ENCODE assay signal across 23 mouse cellular contexts in the genomic region with DNA sequence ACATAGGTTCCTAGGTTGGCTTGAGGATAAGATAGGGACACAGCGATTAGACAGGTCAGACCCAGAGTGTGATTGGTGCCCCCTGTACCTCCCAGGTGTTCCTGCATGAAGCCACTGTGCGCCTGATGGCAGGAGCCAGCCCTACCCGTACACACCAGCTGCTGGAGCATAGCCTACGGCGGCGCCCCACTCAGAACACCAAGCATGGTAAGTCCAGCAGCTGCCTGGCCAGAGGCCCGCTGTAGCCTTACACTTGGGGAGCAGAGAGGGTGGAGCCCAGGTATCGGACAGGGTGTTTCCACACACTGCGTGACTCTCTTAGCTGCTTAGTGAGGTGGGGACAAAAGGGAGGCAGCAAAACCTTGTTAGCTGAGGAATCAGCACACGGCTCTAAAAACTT. TPM values are rescaled to one million over a fixed set of nuclear protein-coding genes. Genes with fewer than 3 reads are reported as not detected.
A peak's percentile ranks its signal among the peaks of the same experiment; 100 is the strongest.
DNase-seq lines count a peak whose midpoint lies in the region; ATAC-seq and TF ChIP-seq lines count a peak whose summit lies in the region.
"Had no signal": no experiment of that assay in that cellular context is flagged by ENCODE, and none has a peak within 500 bp of the region (broad histone marks: within the 10 kb centered on the region; RNA-seq: fewer than 3 reads in every experiment).

No protein-coding gene starts in this region.

- H3K4me3 ChIP-seq in midbrain, embryonic 12.5 days = no peak overlapping the region
- H3K4me3 ChIP-seq in midbrain, embryonic 13.5 days (replicated peaks) = no peak overlapping the region
- H3K4me3 ChIP-seq in myocyte = no peak overlapping the region
- H3K4me3 ChIP-seq in lung, adult 2 months (replicated peaks; ENCODE audit: extremely low read depth, low read depth, low read length) = no peak overlapping the region
- H3K4me3 ChIP-seq: embryonic facial prominence, embryonic 15.5 days; erythroblast, embryonic 14.5 days; forebrain, embryonic 10.5 days; gastrocnemius, adult 2 months; heart, embryonic 13.5 days had no signal

- no peaks in the 10 kb centered on the region for H3K9me3 ChIP-seq in midbrain, embryonic 12.5 days
- H3K9me3 ChIP-seq in midbrain, embryonic 13.5 days = no peaks in the 10 kb centered on the region
- H3K9me3 ChIP-seq: embryonic facial prominence, embryonic 15.5 days; forebrain, embryonic 10.5 days; heart, embryonic 13.5 days had no signal

- 96% methylated on average over 10 of the region's 10 CpGs for WGBS in midbrain, embryonic 12.5 days
- 95% methylated on average over 10 of the region's 10 CpGs for WGBS in midbrain, embryonic 13.5 days
- 93% methylated on average over 10 of the region's 10 CpGs for WGBS in lung, adult 2 months

- ATAC-seq in cerebellum, adult (ENCODE audit: insufficient number of reproducible peaks, low FRiP score, low TSS enrichment) = no peak
- ATAC-seq in midbrain, embryonic 12.5 days (ENCODE audit: low FRiP score, low read depth) = no peak
- no peak for ATAC-seq in midbrain, embryonic 13.5 days
- ATAC-seq: activated CD4-positive, CD25-positive, alpha-beta regulatory T cell, adult 4 months; forebrain, embryonic 14.5 days; hindbrain, embryonic 16.5 days; Patski had no signal

- no peaks in the 10 kb centered on the region for H3K79me2 ChIP-seq in myocyte (ENCODE audit: control insufficient read depth, insufficient read depth)

- no peak overlapping the region for H3K4me2 ChIP-seq in midbrain, embryonic 12.5 days (replicated peaks)
- H3K4me2 ChIP-seq in midbrain, embryonic 13.5 days (replicated peaks) = no peak overlapping the region
- H3K4me2 ChIP-seq in myocyte (ENCODE audit: low read depth) = no peak overlapping the region
- H3K4me2 ChIP-seq: embryonic facial prominence, embryonic 15.5 days; heart, embryonic 13.5 days had no signal

- no peak overlapping the region for H3ac ChIP-seq in myocyte (ENCODE audit: control insufficient read depth, insufficient read length)

- TF ChIP-seq POLR2A in myocyte (IDR thresholded peaks at IDR 0.05; ENCODE audit: insufficient read length, low read depth) = peak; percentile 15
- TF ChIP-seq POLR2A in lung, adult 2 months (IDR thresholded peaks at IDR 0.05; ENCODE audit: borderline replicate concordance, extremely low read depth, low read depth, low read length) = no peak

- no peak overlapping the region for H3K9ac ChIP-seq in midbrain, embryonic 12.5 days (replicated peaks)
- H3K9ac ChIP-seq in midbrain, embryonic 13.5 days (replicated peaks) = no peak overlapping the region
- H3K9ac ChIP-seq: embryonic facial prominence, embryonic 15.5 days; heart, embryonic 13.5 days had no signal

- H3K36me3 ChIP-seq in midbrain, embryonic 12.5 days = peaks cover 83% of the 10 kb centered on the region
- H3K36me3 ChIP-seq in midbrain, embryonic 13.5 days = peaks cover 83% of the 10 kb centered on the region
- H3K36me3 ChIP-seq in myocyte (ENCODE audit: control insufficient read depth, insufficient read depth) = peaks cover 64% of the 10 kb centered on the region

- peaks cover 35% of the 10 kb centered on the region for H3K4me1 ChIP-seq in midbrain, embryonic 12.5 days
- H3K4me1 ChIP-seq in midbrain, embryonic 13.5 days (replicated peaks) = peaks cover 40% of the 10 kb centered on the region
- H3K4me1 ChIP-seq in lung, adult 2 months (ENCODE audit: control insufficient read depth, insufficient read depth, low read length) = no peaks in the 10 kb centered on the region

- no peak for TF ChIP-seq CTCF in lung, adult 2 months (IDR thresholded peaks at IDR 0.05; ENCODE audit: insufficient read depth, low read length)

- 0 out of 2 replicates have a peak overlapping the region, but pooled peaks have one; percentile 20 for H3K27ac ChIP-seq in midbrain, embryonic 12.5 days (replicated peaks)
- no peak overlapping the region for H3K27ac ChIP-seq in midbrain, embryonic 13.5 days
- H3K27ac ChIP-seq: embryonic facial prominence, embryonic 15.5 days; gastrocnemius, adult 2 months; heart, embryonic 13.5 days had no signal

- DNase-seq in cerebellum, adult 18-20 months = peak; percentile 35 to 48
- no peak for DNase-seq in lung, adult 2 months
- DNase-seq in thymus, adult 18-20 months = no peak
- DNase-seq: adrenal gland, postnatal 14 days; embryo, embryonic 11 days; gastrocnemius, adult 2 months; gastrocnemius, postnatal 25 days; heart, postnatal 36 days had no signal

- peaks cover 42% of the 10 kb centered on the region for H3K27me3 ChIP-seq in midbrain, embryonic 12.5 days
- peaks cover 30% of the 10 kb centered on the region for H3K27me3 ChIP-seq in midbrain, embryonic 13.5 days
- H3K27me3 ChIP-seq in myocyte (ENCODE audit: control insufficient read depth, insufficient read depth, insufficient read length) = no peaks in the 10 kb centered on the region
- H3K27me3 ChIP-seq: Patski had no signal

TF ChIP-seq in myocyte, 11 proteins besides CTCF, POLR2A, EP300 and RAD21:
- TF ChIP-seq SRF (IDR thresholded peaks at IDR 0.05; ENCODE audit: control insufficient read depth, insufficient read length, low read depth) (no peak), REST (IDR thresholded peaks at IDR 0.05; ENCODE audit: insufficient read depth, insufficient read length) (no peak), USF1 (IDR thresholded peaks at IDR 0.05; ENCODE audit: low read depth) (no peak), MYOG (IDR thresholded peaks at IDR 0.05; ENCODE audit: control insufficient read depth in 1 of 3, insufficient read depth in 1 of 3, insufficient read length in 2 of 3, low read depth in 2 of 3) (no peak), E2F4 (IDR thresholded peaks at IDR 0.05; ENCODE audit: insufficient read depth) (no peak), POLR2AphosphoS2 (IDR thresholded peaks at IDR 0.05; ENCODE audit: insufficient read length, low read depth) (no peak), TCF3 (IDR thresholded peaks at IDR 0.05; ENCODE audit: insufficient read length, low read depth) (no peak), MAX (IDR thresholded peaks at IDR 0.05; ENCODE audit: low read depth) (no peak), TCF12 (IDR thresholded peaks at IDR 0.05; ENCODE audit: insufficient read depth, poor library complexity, severe bottlenecking) (no peak), MYOD1 (IDR thresholded peaks at IDR 0.05; ENCODE audit: control insufficient read depth in 1 of 3, insufficient read length in 2 of 3, low read depth in 2 of 3) (no peak), CEBPB (IDR thresholded peaks at IDR 0.05; ENCODE audit: insufficient read depth, poor library complexity, severe bottlenecking) (no peak)

RNA-seq across cellular contexts. Expression of a gene that starts 9.5 kb away (rescaled TPM):
- polyA plus RNA-seq in midbrain, embryonic 12.5 days (2016; fragmentation: Nextera tagmentation; extraction: Ambion mirVana) = 0.73 and 0.80 TPM in 2 replicates
- polyA plus RNA-seq in midbrain, embryonic 13.5 days (2015; fragmentation: Nextera tagmentation; extraction: Ambion mirVana) = 0.50 and 0.70 TPM in 2 replicates
- polyA plus RNA-seq in myocyte (2012; fragmentation: generic; extraction: Trizol) = 0.13 TPM
- 0.40 and 1.00 TPM in 2 replicates for polyA plus RNA-seq in lung, adult 2 months (2012; rRNA removed)
- polyA plus RNA-seq: activated CD4-positive, CD25-positive, alpha-beta regulatory T cell, adult 4 months had no signal

RNA-seq across cellular contexts. Expression of a gene that starts 21.1 kb away (rescaled TPM):
- 0.37 TPM in 1 of 2 replicates, not detected in the other for polyA plus RNA-seq in midbrain, embryonic 12.5 days (2016; fragmentation: Nextera tagmentation; extraction: Ambion mirVana)
- not detected in 2 replicates for polyA plus RNA-seq in midbrain, embryonic 13.5 days (2015; fragmentation: Nextera tagmentation; extraction: Ambion mirVana)
- polyA plus RNA-seq in myocyte (2012; fragmentation: generic; extraction: Trizol) = 0.14 TPM
- polyA plus RNA-seq in lung, adult 2 months (2012; rRNA removed) = 4.4 and 4.9 TPM in 2 replicates
- polyA plus RNA-seq: forebrain, embryonic 10.5 days; heart, postnatal 0 days had no signal

RNA-seq across cellular contexts. Expression of a gene that starts 41.5 kb away (rescaled TPM):
- 60.1 and 61.9 TPM in 2 replicates for polyA plus RNA-seq in midbrain, embryonic 12.5 days (2016; fragmentation: Nextera tagmentation; extraction: Ambion mirVana)
- polyA plus RNA-seq in midbrain, embryonic 13.5 days (2015; fragmentation: Nextera tagmentation; extraction: Ambion mirVana) = 28.6 and 30.4 TPM in 2 replicates
- 28.1 TPM for polyA plus RNA-seq in myocyte (2012; fragmentation: generic; extraction: Trizol)
- polyA plus RNA-seq in lung, adult 2 months (2012; rRNA removed) = 1.8 and 3.4 TPM in 2 replicates

RNA-seq across cellular contexts. Expression of a gene that starts 49.1 kb away (rescaled TPM):
- polyA plus RNA-seq in midbrain, embryonic 12.5 days (2016; fragmentation: Nextera tagmentation; extraction: Ambion mirVana) = 2.6 and 3.3 TPM in 2 replicates
- polyA plus RNA-seq in midbrain, embryonic 13.5 days (2015; fragmentation: Nextera tagmentation; extraction: Ambion mirVana) = 9.6 and 9.7 TPM in 2 replicates
- not detected for polyA plus RNA-seq in myocyte (2012; fragmentation: generic; extraction: Trizol)
- not detected in 2 replicates for polyA plus RNA-seq in lung, adult 2 months (2012; rRNA removed)
- polyA plus RNA-seq: activated CD4-positive, CD25-positive, alpha-beta regulatory T cell, adult 4 months; C2C12; embryonic facial prominence, embryonic 15.5 days; erythroblast, embryonic 14.5 days; forebrain, embryonic 10.5 days; heart, embryonic 13.5 days; heart, postnatal 0 days; intestine, embryonic 14.5 days; Patski had no signal

RNA-seq across cellular contexts. Expression of a gene that starts 56.1 kb away (rescaled TPM):
- polyA plus RNA-seq in midbrain, embryonic 12.5 days (2016; fragmentation: Nextera tagmentation; extraction: Ambion mirVana) = 274 and 276 TPM in 2 replicates
- 225 and 230 TPM in 2 replicates for polyA plus RNA-seq in midbrain, embryonic 13.5 days (2015; fragmentation: Nextera tagmentation; extraction: Ambion mirVana)
- 285 TPM for polyA plus RNA-seq in myocyte (2012; fragmentation: generic; extraction: Trizol)
- 261 and 292 TPM in 2 replicates for polyA plus RNA-seq in lung, adult 2 months (2012; rRNA removed)

Comparison
In these comparisons a context has a peak if more than half of its experiments do, and no peak if none do; other contexts are left out.
1. DNase-seq: peak in cerebellum, adult 18-20 months (2 of 2); none in lung, adult 2 months (single experiment) and thymus, adult 18-20 months (0 of 2).